Mouse (Mus musculus) spleen, adult 2 months (tissue): ENCODE measurements around the gene Gm29609. TPM values are rescaled to one million over a fixed set of nuclear protein-coding genes. Genes with fewer than 3 reads are reported as not detected.

ENCODE experiments used
- DNase-seq, 2 experiments: peaks; one replicate each; pipeline versions ENCODE4 v3.0.0 to v3.0.0-alpha.2; 2012 to 2021; ENCODE audit warnings: low spot score in 2 of 2, low read depth in 1 of 2
- H3K27ac ChIP-seq: fragments of 200-500 bp; 2 replicates; pipeline ENCODE4 v1.5.1; 2012; ENCODE audit warnings: low read length, inconsistent platforms; ENCODE audit not compliant: insufficient read depth
- H3K27me3 ChIP-seq: fragments of 200-500 bp; 2 replicates; pipeline ENCODE4 v1.6.1; 2012; ENCODE audit warnings: mild to moderate bottlenecking, moderate library complexity, low read length, inconsistent platforms; ENCODE audit not compliant: control insufficient read depth, insufficient read depth
- H3K36me3 ChIP-seq: fragments of 200-500 bp; 2 replicates; pipeline ENCODE4 v1.6.1; 2012; ENCODE audit warnings: mild to moderate bottlenecking, low read length, inconsistent platforms; ENCODE audit not compliant: control insufficient read depth, insufficient read depth
- H3K4me1 ChIP-seq: fragments of 200-500 bp; 2 replicates; pipeline ENCODE4 v1.6.1; 2011; ENCODE audit warnings: inconsistent platforms; ENCODE audit not compliant: control insufficient read depth, insufficient read depth, insufficient read length
- H3K4me3 ChIP-seq: fragments of 200-500 bp; 2 replicates; pipeline ENCODE4 v1.5.1; 2011; ENCODE audit warnings: mild to moderate bottlenecking, inconsistent platforms; ENCODE audit not compliant: insufficient read depth, insufficient read length; ENCODE audit errors: extremely low read depth
- CTCF ChIP-seq: fragments of 200-500 bp; IDR thresholded peaks from 2 replicates; pipeline ENCODE4 v1.5.1; 2011; ENCODE audit warnings: mild to moderate bottlenecking, inconsistent platforms; ENCODE audit not compliant: insufficient read depth, insufficient read length, insufficient replicate concordance; ENCODE audit errors: extremely low read depth
- POLR2A ChIP-seq: fragments of 200-500 bp; IDR thresholded peaks from 2 replicates; pipeline ENCODE4 v1.6.1; 2011; ENCODE audit warnings: low read depth, low read length, inconsistent platforms
- WGBS: fragments of 180-500 bp; shearing (Covaris S2); methylation state at CpG from one replicate; pipeline ENCODE4 v1.1.7; 2018; 5-methylcytosine and 5-hydroxymethylcytosine counted together
- polyA plus RNA-seq: library from polyadenylated mRNA; depleted of rRNA; stranded (reverse); fragments of >200 nt; gene quantifications from 2 replicates; pipeline ENCODE4 v1.2.3, GENCODE M21; 2012

Gm29609 gene
- polyA plus RNA-seq, 1 experiment: 2.1 TPM

GRCm38 (mm10) chr5:31121111-31121510, 58.6 kb downstream of the Gm29609 start:
- TF ChIP-seq CTCF: no peak
- TF ChIP-seq POLR2A: no peak
- Histone ChIP-seq H3K27ac (no peak overlapping the region), H3K4me3 (no peak overlapping the region), H3K36me3 (no peaks in the 10 kb centered on the region), H3K27me3 (no peaks in the 10 kb centered on the region), H3K4me1 (no peaks in the 10 kb centered on the region)
- no peak for DNase-seq
- WGBS: 26% methylated on average over 8 of the region's 8 CpGs

DNA sequence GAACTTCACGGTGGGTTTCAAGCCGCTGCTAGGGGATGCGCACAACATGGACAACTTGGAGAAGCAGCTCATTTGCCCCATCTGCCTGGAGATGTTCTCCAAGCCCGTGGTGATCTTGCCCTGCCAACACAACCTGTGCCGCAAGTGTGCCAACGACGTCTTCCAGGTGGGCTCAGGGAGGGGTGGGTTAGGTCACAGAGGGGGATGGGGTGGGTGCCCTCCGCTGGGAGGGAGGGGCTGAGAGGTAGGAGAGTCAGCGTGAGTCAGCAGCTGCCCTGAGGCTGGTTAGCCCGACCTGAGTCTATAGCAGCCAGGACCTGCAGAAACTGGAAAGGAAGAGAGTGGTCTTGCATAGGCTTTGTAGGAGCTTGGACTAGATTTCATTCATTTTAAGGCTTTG, 62.8 kb downstream of the Gm29609 start:
- H3K36me3 ChIP-seq: no peaks in the 10 kb centered on the region
- WGBS: 39% methylated on average over 10 of the region's 10 CpGs
- H3K27me3 ChIP-seq: 0 out of 2 replicates have a peak, but pooled peaks cover 1% of the 10 kb centered on the region
- DNase-seq: no peak
- TF ChIP-seq POLR2A (no peak), CTCF (no peak)
- no peaks in the 10 kb centered on the region for H3K4me1 ChIP-seq
- H3K27ac ChIP-seq: no peak overlapping the region
- H3K4me3 ChIP-seq: no peak overlapping the region

GRCm38 (mm10) chr5:31116354-31116753, 63.4 kb downstream of the Gm29609 start, which contains the start of gene Trim54:
Gene Trim54 (plus strand): TSS chr5:31116712.
- TF ChIP-seq POLR2A (no peak), CTCF (no peak)
- Histone ChIP-seq H3K36me3 (no peaks in the 10 kb centered on the region), H3K4me3 (no peak within 1 kb of the TSS), H3K4me1 (no peaks in the 10 kb centered on the region), H3K27ac (no peak within 1 kb of the TSS), H3K27me3 (0 out of 2 replicates have a peak, but pooled peaks cover 1% of the 10 kb centered on the region)
- no peak for DNase-seq
- 36% methylated on average over 3 of the region's 3 CpGs for WGBS

DNA sequence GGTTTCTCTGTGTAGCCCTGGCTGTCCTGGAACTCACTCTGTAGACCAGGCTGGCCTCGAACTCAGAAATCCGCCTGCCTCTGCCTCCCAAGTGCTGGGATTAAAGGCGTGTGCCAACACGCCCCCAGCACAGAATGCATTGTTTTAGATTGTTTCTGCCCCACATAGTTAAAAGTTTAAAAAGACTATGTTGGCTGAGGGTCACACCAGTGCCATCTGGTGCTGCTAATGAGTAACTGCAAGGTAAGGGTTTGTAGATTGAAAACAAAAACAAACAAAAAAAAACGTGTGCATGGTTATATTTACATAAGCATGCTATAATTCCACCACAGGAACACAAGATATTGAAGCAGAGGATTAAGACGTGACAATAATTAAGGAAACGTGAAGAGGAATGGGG, 68.9 kb downstream of the Gm29609 start:
- H3K4me1 ChIP-seq: no peaks in the 10 kb centered on the region
- H3K27ac ChIP-seq: no peak overlapping the region
- DNase-seq: no peak
- WGBS: 24% methylated on average over 7 of the region's 7 CpGs
- TF ChIP-seq POLR2A (no peak), CTCF (no peak)
- H3K4me3 ChIP-seq: no peak overlapping the region
- H3K36me3 ChIP-seq: no peaks in the 10 kb centered on the region
- H3K27me3 ChIP-seq: 0 out of 2 replicates have a peak, but pooled peaks cover 1% of the 10 kb centered on the region

DNA sequence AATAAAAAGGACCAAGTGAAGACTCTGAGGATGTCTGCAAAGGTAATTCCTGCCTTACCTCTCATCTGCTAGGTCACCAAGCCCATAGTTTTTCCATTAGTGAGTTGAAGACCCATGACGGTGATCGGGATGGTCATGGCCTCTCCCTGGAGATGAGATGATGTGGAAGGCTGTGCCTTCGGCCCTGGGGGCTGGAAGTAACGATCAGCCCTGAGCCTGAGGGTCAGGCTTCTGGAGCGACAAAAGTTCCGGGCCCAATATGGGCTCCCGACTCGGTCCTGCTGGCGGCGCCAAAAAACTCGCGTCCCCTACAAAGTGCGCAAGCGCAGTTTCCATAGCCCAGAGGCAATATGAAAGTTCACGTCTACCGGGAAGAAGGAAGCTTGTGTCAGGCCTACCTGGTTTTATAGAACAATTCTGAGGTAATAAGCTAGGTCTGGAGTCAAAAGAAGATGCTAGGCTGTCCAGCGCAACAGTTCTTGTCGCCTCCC, 71.7 kb downstream of the Gm29609 start, which contains the start of gene Slc30a3:
TSS of gene Slc30a3 (minus strand) at position 238 of the 491 bp plus-strand sequence.
- WGBS: 91% methylated on average over 18 of the region's 18 CpGs
- no peaks in the 10 kb centered on the region for H3K36me3 ChIP-seq
- DNase-seq: no peak
- TF ChIP-seq POLR2A (no peak), CTCF (no peak)
- no peaks in the 10 kb centered on the region for H3K4me1 ChIP-seq
- no peak within 1 kb of the TSS for H3K4me3 ChIP-seq
- no peak within 1 kb of the TSS for H3K27ac ChIP-seq
- 0 out of 2 replicates have a peak, but pooled peaks cover under 1% of the 10 kb centered on the region for H3K27me3 ChIP-seq

- no peaks in the 10 kb centered on the region for H3K36me3 ChIP-seq
- peaks cover 1% of the 10 kb centered on the region; the same call in 1 of the 2 replicates for H3K27me3 ChIP-seq
- H3K4me1 ChIP-seq: no peaks in the 10 kb centered on the region
- no peak within 1 kb of the TSS for H3K4me3 ChIP-seq
- no peak within 1 kb of the TSS for H3K27ac ChIP-seq
- TF ChIP-seq CTCF (no peak), POLR2A (no peak)
- no peak for DNase-seq
- 52% methylated on average over 9 of the region's 9 CpGs for WGBS
These were observed 73.8 kb downstream of the Gm29609 start, which contains the start of gene Dnajc5g for GRCm38 (mm10) chr5:31105814-31106335. Gene Dnajc5g (plus strand): TSS chr5:31106285.
